Mouse (Mus musculus) cerebellum, adult 2 months (tissue): ENCODE measurements around the gene Hat1. TPM values are rescaled to one million over a fixed set of nuclear protein-coding genes. Genes with fewer than 3 reads are reported as not detected.

ENCODE experiments used
- DNase-seq, 2 experiments: peaks; one replicate each; pipeline ENCODE4 v3.0.0; 2021
- H3K27ac ChIP-seq: fragments of 200-500 bp; 2 replicates; pipeline ENCODE4 v1.5.1; 2012; ENCODE audit warnings: low read length, control low read depth, inconsistent platforms; ENCODE audit not compliant: insufficient read depth
- H3K27me3 ChIP-seq: fragments of 200-500 bp; 2 replicates; pipeline ENCODE4 v1.6.1; 2012; ENCODE audit warnings: inconsistent platforms, mild to moderate bottlenecking, low read length, moderate library complexity; ENCODE audit not compliant: control insufficient read depth, insufficient read depth
- H3K4me1 ChIP-seq: fragments of 200-500 bp; 2 replicates; pipeline ENCODE4 v1.6.1; 2011; ENCODE audit warnings: low read length; ENCODE audit not compliant: control insufficient read depth, insufficient read depth
- H3K4me3 ChIP-seq: fragments of 200-500 bp; replicated peaks from 2 replicates; pipeline ENCODE3; 2011; ENCODE audit warnings: mild to moderate bottlenecking, low read depth, low read length, control low read depth; ENCODE audit not compliant: insufficient read depth
- CTCF ChIP-seq: fragments of 200-500 bp; IDR thresholded peaks from 2 replicates; pipeline ENCODE4 v1.5.1; 2011; ENCODE audit warnings: low read depth, mild to moderate bottlenecking, control low read depth, low read length, moderate library complexity, borderline replicate concordance; ENCODE audit not compliant: insufficient read depth
- POLR2A ChIP-seq: fragments of 200-500 bp; IDR thresholded peaks from 2 replicates; pipeline ENCODE4 v1.6.1; 2011; ENCODE audit warnings: low read length, control low read depth, borderline replicate concordance; ENCODE audit not compliant: insufficient read depth
- WGBS: fragments of 180-500 bp; shearing (Covaris S2); methylation state at CpG from one replicate; pipeline ENCODE4 v1.1.7; 2018; 5-methylcytosine and 5-hydroxymethylcytosine counted together
- polyA plus RNA-seq: library from polyadenylated mRNA; depleted of rRNA; stranded (reverse); fragments of >200 nt; gene quantifications from 2 replicates; pipeline ENCODE4 v1.2.3, GENCODE M21; 2012

The Hat1 gene
- polyA plus RNA-seq, 1 experiment = 23.5 TPM

DNA sequence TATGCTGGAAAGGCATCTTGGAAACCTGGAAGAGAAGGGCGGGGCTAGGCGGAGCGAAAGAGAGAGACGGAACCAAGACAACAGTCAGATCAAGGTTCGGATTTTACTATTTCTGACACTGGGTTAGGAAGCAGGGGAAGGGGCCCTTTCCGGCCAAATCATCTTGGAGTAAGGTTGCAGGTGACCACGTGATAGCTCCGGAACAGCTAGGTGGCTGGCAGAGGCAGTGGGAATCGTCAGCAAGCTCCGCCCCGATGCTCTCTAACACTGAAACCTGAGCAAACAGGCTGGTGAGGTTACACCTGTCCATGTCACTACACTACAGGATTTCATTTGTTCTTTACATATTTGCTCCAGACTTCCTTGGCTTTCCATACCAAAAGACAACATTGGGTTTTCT, 4.9 kb upstream of the Hat1 start:
- TF ChIP-seq CTCF = no peak
- Histone ChIP-seq H3K27me3 (no peaks in the 10 kb centered on the region), H3K27ac (no peak overlapping the region), H3K4me3 (no peak overlapping the region), H3K4me1 (no peaks in the 10 kb centered on the region)
- 46% methylated on average over 11 of the region's 11 CpGs for WGBS
- no peak for DNase-seq

DNA sequence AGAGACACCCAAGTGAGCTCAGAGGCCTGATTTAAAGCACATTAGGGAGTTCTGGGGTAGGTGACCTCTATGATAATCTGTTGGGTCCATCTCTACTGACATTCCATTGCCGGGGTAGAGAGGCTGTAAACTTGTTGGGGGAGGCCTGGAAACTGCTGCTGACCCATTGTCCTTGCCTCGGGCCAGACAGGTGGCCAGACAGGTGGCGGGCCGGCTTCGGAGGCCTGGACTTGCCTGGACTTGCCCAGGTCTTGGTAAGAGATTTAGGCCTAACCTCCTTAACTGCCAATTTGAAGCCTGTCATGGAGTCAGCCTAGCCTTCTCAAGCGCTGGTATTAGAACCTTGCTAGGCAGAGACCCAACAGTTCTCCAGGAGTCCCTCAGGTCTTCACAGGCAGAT, 992 bp upstream of the Hat1 start:
- 92% methylated on average over 6 of the region's 6 CpGs for WGBS
- no peak overlapping the region for H3K4me3 ChIP-seq
- TF ChIP-seq CTCF (no peak), POLR2A (no peak)
- no peak for DNase-seq
- H3K27ac ChIP-seq = no peak overlapping the region
- H3K27me3 ChIP-seq = no peaks in the 10 kb centered on the region
- H3K4me1 ChIP-seq = no peaks in the 10 kb centered on the region

DNA sequence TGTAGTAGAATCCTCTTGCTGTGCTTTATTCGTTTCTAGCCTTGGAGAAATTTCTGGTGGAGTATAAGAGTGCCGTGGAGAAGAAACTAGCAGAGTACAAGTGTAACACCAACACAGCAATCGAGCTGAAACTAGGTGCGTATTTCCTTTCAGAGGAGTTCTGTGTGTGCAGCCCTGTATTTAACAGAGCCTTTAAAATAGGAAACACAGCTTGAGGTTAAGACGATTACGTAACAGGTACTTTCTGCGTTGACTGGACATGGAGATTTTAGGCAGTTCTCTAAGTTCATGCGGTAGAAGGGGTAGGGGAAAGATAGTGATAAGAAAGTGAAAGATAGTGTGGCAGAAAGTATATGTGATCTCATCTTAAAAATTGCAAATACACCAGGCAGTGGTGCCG, 1.1 kb downstream of the Hat1 start:
- Histone ChIP-seq H3K27ac (no peak overlapping the region), H3K4me1 (no peaks in the 10 kb centered on the region), H3K4me3 (no peak overlapping the region), H3K27me3 (no peaks in the 10 kb centered on the region)
- WGBS = 57% methylated on average over 9 of the region's 9 CpGs
- TF ChIP-seq CTCF (no peak), POLR2A (no peak)
- DNase-seq = no peak

- 87% methylated on average over 1 of the region's 1 CpGs for WGBS
- no peak for TF ChIP-seq POLR2A
- no peak for DNase-seq
These were observed 16.9 kb downstream of the Hat1 start for GRCm38 (mm10) chr2:71405613-71406012.

GRCm38 (mm10) chr2:71418760-71419280, 30.1 kb downstream of the Hat1 start:
- WGBS = 72% methylated on average over 3 of the region's 3 CpGs
- no peak for TF ChIP-seq CTCF
- DNase-seq = no peak
- Histone ChIP-seq H3K4me3 (no peak overlapping the region), H3K27me3 (no peaks in the 10 kb centered on the region), H3K27ac (no peak overlapping the region), H3K4me1 (no peaks in the 10 kb centered on the region)

More at GRCm38 (mm10) chr2:71405613-71406012, 16.9 kb downstream of the Hat1 start:
- H3K27me3 ChIP-seq = no peaks in the 10 kb centered on the region
- no peak overlapping the region for H3K27ac ChIP-seq
- no peaks in the 10 kb centered on the region for H3K4me1 ChIP-seq
- no peak overlapping the region for H3K4me3 ChIP-seq

DNA sequence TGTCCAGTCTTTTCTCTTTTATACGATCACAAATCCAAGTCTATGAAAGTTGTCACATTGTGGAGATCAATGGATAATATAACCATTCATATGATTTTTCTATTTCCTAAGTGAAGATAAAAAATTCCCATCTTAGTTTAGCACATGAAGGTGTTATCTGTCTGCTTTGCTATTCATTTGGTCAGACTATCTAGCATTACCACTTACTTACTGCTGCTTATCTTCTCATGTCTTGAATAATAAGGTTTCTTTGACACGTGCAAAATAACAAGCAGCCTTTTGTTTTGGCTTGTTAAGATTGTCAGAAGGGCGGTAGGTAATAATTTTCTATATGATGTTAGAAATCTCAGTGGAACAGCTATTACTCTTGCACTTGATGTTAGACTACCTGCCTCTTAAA, 30.6 kb downstream of the Hat1 start:
- H3K4me3 ChIP-seq = no peak overlapping the region
- DNase-seq = no peak
- 82% methylated on average over 3 of the region's 3 CpGs for WGBS

GRCm38 (mm10) chr2:71420895-71421425, 32.2 kb downstream of the Hat1 start:
- TF ChIP-seq CTCF = no peak
- 96% methylated on average over 9 of the region's 9 CpGs for WGBS
- Histone ChIP-seq H3K27ac (no peak overlapping the region), H3K27me3 (no peaks in the 10 kb centered on the region), H3K4me3 (no peak overlapping the region), H3K4me1 (no peaks in the 10 kb centered on the region)
- no peak for DNase-seq

More for the DNA sequence above, 30.6 kb downstream of the Hat1 start:
- TF ChIP-seq POLR2A (no peak), CTCF (no peak)
- H3K4me1 ChIP-seq = no peaks in the 10 kb centered on the region
- no peaks in the 10 kb centered on the region for H3K27me3 ChIP-seq
- H3K27ac ChIP-seq = no peak overlapping the region

DNA sequence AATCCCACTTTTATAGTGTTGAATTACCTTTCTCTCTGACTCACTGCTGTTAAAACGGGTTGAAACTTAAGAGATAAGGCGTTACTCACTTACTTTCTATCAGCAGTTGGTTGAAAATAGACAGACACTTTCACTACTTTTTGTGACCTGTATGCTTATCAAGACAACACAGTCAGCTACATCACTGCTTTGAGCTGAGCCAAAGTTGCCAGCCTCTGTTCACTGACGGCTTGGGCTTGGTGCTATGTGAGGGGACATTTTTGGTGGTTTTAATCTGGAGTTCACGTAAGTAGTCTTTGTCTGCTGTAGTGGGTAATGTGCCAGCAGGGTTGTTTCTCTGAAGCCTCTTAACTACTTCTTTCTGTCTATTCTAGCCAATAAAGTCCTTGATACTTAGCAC, 35.8 kb downstream of the Hat1 start:
- WGBS = 88% methylated on average over 4 of the region's 4 CpGs
- no peaks in the 10 kb centered on the region for H3K4me1 ChIP-seq
- H3K4me3 ChIP-seq = no peak overlapping the region
- TF ChIP-seq POLR2A = no peak
- TF ChIP-seq CTCF = no peak
- no peak overlapping the region for H3K27ac ChIP-seq
- DNase-seq = no peak
- no peaks in the 10 kb centered on the region for H3K27me3 ChIP-seq
